Mouse (Mus musculus) intestine, embryonic 16.5 days (tissue): Measurements from ENCODE around the gene Chst12. TPM values are rescaled to one million over a fixed set of nuclear protein-coding genes. Genes with fewer than 3 reads are reported as not detected.
A peak's percentile ranks its signal among the peaks of the same experiment; 100 is the strongest.

Experiments used
- ATAC-seq: fragments of 200-750 bp; cut with Nextera tagmentation; 2 replicates; pipeline ENCODE4 v1.8.0; 2017; ENCODE audit warnings: moderate TSS enrichment, moderate library complexity
- H3K27ac ChIP-seq: fragments of 300-500 bp; sonication (generic); 2 replicates; pipeline ENCODE4 v1.5.1; 2014; ENCODE audit warnings: mild to moderate bottlenecking, low read length
- H3K27me3 ChIP-seq: fragments of 300-500 bp; sonication (generic); replicated peaks from 2 replicates; pipeline ENCODE4 v1.6.1; 2014; ENCODE audit warnings: low read length, control low read depth, mixed read lengths; ENCODE audit not compliant: control insufficient read depth, insufficient read depth
- H3K36me3 ChIP-seq: fragments of 300-500 bp; sonication (generic); 2 replicates; pipeline ENCODE4 v1.6.1; 2014; ENCODE audit warnings: low read length, control low read depth; ENCODE audit not compliant: control insufficient read depth, insufficient read depth
- H3K4me1 ChIP-seq: fragments of 300-500 bp; sonication (generic); 2 replicates; pipeline ENCODE4 v1.6.1; 2014; ENCODE audit warnings: low read length, control low read depth, mixed read lengths; ENCODE audit not compliant: control insufficient read depth, insufficient read depth
- H3K4me2 ChIP-seq: fragments of 300-500 bp; sonication (generic); 2 replicates; pipeline ENCODE4 v1.6.1; 2014; ENCODE audit warnings: low read depth, low read length, control low read depth
- H3K4me3 ChIP-seq: fragments of 300-500 bp; sonication (generic); 2 replicates; pipeline ENCODE4 v1.5.1; 2014; ENCODE audit warnings: mild to moderate bottlenecking, low read length
- H3K9ac ChIP-seq: fragments of 300-500 bp; sonication (generic); 2 replicates; pipeline ENCODE4 v1.6.1; 2014; ENCODE audit warnings: low read depth, low read length
- H3K9me3 ChIP-seq: fragments of 300-500 bp; sonication (generic); 2 replicates; pipeline ENCODE4 v1.6.1; 2016; ENCODE audit warnings: low read length, control low read depth; ENCODE audit not compliant: control insufficient read depth
- WGBS: fragments of 180-500 bp; shearing (Covaris S2); extraction: QIAGEN DNeasy Blood & Tissue Kit; methylation state at CpG from one replicate; pipeline ENCODE4 v1.1.7; 2014; 5-methylcytosine and 5-hydroxymethylcytosine counted together
- polyA plus RNA-seq: library from polyadenylated mRNA; unstranded; fragments of >200 nt; fragmentation: Nextera tagmentation; extraction: Ambion mirVana; gene quantifications from 2 replicates; pipeline ENCODE4 v1.2.1, GENCODE M21; 2015

The Chst12 gene
- polyA plus RNA-seq, 1 experiment from 2014 or later = 21.0 TPM

DNA sequence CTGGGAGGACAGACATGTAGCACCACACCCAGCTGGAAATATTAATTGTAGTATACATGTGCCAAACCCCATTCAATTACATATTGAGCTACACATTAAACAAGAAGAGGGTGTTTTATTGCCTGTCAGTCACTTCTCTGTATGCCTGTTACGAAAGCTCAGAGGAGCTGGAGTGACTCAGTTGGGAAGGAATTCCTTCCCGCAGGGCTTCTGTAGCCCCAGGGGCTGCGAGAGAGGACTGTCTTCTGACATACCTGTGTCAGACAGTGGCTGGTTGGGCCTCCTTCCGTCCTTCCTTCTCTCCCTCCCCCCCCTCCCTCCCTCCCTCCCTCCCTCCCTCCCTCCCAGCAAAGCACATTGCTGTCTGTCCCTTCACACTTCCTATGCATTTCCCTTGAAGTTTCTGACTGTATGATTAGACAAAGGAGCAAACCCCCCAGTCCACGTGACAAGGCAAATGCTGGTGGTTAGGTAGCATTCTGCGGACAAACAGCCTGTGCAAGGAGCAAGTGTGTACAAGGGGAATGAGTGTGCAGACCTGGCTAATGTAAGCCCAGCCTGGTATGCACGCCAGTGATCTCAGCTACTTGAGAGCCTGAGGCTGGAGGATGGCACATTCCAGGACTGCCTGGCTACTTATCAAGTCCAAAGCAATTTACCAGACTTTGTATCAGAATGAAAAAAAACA lies 9.6 kb downstream of the Chst12 start:
- H3K4me2 ChIP-seq = 0 out of 2 replicates have a peak overlapping the region, but pooled peaks have one; percentile 16
- H3K9me3 ChIP-seq = no peaks in the 10 kb centered on the region
- peak overlapping the region; percentile 28; the same call in 1 of the 2 replicates for H3K9ac ChIP-seq
- ATAC-seq = peak; percentile 89
- H3K36me3 ChIP-seq = no peaks in the 10 kb centered on the region
- H3K4me3 ChIP-seq = no peak overlapping the region
- H3K4me1 ChIP-seq = peaks cover 37% of the 10 kb centered on the region
- 22% methylated on average over 7 of the region's 7 CpGs for WGBS
- peak overlapping the region; percentile 57 for H3K27ac ChIP-seq
- H3K27me3 ChIP-seq = no peaks in the 10 kb centered on the region

DNA sequence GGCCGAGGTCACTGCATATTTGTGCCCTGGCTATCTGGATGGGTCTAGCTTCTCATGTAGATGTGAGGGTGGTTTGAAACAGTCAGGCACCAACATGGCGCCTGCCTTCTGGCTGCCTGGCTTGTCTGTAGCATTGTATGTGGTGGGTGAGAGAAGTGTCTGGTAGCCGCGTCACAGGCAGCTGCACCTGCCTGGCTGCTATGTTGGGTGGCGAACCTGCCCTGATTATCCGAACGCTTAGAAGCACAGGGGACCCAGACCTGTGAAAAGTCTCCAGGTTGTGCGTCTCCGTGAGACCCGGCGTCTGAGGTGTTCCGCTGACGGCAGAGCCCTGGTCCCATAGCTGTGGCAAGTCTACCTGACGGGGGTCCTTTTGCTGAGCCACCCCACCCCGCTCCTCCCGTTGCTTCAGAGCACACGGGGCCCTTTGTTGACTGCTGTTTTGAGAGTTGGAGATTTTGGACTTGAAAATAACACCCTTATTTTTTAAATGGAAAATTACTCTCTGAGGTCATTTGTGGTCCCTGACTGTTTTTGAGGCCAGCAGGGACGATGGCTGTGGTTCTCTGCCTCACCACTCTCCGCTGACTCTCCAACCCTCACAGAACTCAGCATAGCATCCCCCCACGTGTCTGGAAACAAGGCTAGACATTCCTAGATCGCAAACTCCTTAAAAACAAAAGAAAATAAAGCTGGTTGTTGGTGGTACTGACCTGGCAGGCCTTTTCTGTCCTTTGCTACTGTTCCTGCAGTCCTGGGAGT lies 12.0 kb downstream of the Chst12 start:
- Histone ChIP-seq H3K4me3 (no peak overlapping the region), H3K9ac (0 out of 2 replicates have a peak overlapping the region, but pooled peaks have one; percentile 19), H3K9me3 (no peaks in the 10 kb centered on the region), H3K27ac (peak overlapping the region; percentile 45), H3K27me3 (no peaks in the 10 kb centered on the region), H3K4me2 (no peak overlapping the region), H3K36me3 (no peaks in the 10 kb centered on the region), H3K4me1 (peaks cover 33% of the 10 kb centered on the region)
- 87% methylated on average over 21 of the region's 21 CpGs for WGBS
- no peak for ATAC-seq

DNA sequence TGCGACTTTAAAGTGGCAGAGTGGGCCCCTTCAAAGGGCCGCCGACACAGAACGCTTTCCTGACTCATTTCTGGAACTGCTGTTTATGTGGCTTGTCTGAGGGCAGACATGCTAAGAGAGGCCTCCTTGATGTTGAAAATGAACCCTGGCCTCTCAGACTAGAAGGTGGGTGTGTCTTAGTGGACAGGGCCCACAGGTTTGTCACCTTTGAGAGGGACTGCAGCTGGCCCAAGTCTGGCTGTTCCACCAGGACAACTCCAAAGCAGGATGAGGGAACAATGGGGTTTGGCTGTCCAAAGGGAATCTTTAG lies 12.5 kb downstream of the Chst12 start:
- H3K9me3 ChIP-seq = no peaks in the 10 kb centered on the region
- 35% methylated on average over 4 of the region's 4 CpGs for WGBS
- H3K27ac ChIP-seq = peak overlapping the region; percentile 45
- H3K9ac ChIP-seq = 0 out of 2 replicates have a peak overlapping the region, but pooled peaks have one; percentile 19
- H3K36me3 ChIP-seq = no peaks in the 10 kb centered on the region
- H3K4me1 ChIP-seq = peaks cover 33% of the 10 kb centered on the region
- ATAC-seq = peak; percentile 44
- H3K27me3 ChIP-seq = no peaks in the 10 kb centered on the region
- no peak overlapping the region for H3K4me3 ChIP-seq
- no peak overlapping the region for H3K4me2 ChIP-seq

DNA sequence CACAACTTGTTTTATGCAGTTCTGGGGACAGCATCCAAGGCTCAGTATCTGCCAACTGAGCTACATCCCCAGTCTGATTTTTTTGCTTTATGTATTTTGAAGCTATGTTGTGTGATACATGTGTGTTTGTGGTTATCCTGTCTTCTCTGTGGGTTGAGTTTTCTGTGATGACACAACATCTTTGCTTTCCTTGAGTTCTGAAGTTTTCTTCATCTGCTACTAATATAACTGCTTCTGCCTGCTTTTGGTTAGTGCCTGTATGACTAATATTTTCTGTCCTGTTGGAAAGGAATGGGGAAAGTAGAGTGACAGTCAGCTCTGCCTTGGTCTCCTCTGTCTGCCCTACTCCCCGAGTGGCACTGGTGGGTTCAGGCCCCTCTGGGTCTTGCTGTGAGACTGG lies 15.8 kb downstream of the Chst12 start:
- no peak for ATAC-seq
- 71% methylated on average over 1 of the region's 1 CpGs for WGBS

DNA sequence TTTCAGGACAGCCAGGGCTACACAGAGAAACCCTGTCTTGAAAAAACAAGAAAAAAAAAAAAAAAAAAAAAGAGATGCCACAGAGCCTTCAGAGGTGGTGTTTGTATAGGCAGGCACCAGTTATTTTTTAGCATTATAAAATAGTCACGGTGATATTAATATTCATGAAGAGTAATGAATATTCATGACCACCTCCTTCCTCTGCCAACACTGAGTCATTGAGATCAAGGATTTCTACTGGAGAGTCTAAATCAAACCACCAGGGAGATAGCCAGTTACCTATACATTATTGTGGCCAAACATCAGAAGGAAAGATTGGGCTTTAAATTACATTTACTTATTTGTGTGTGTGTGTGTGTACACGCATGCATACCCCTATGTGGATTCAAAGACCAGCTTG lies 21.4 kb downstream of the Chst12 start:
- Histone ChIP-seq H3K4me2 (no peak overlapping the region), H3K36me3 (peaks cover 19% of the 10 kb centered on the region), H3K9ac (no peak overlapping the region), H3K27ac (no peak overlapping the region), H3K27me3 (no peaks in the 10 kb centered on the region), H3K4me3 (no peak overlapping the region), H3K4me1 (no peaks in the 10 kb centered on the region), H3K9me3 (no peaks in the 10 kb centered on the region)
- no peak for ATAC-seq
- WGBS = 88% methylated on average over 2 of the region's 2 CpGs

More for the DNA sequence above, 15.8 kb downstream of the Chst12 start:
- H3K9me3 ChIP-seq = no peaks in the 10 kb centered on the region
- peaks cover 13% of the 10 kb centered on the region for H3K36me3 ChIP-seq
- H3K27ac ChIP-seq = no peak overlapping the region
- H3K4me1 ChIP-seq = peaks cover 14% of the 10 kb centered on the region
- no peak overlapping the region for H3K4me3 ChIP-seq
- H3K4me2 ChIP-seq = no peak overlapping the region
- H3K9ac ChIP-seq = no peak overlapping the region
- H3K27me3 ChIP-seq = no peaks in the 10 kb centered on the region

DNA sequence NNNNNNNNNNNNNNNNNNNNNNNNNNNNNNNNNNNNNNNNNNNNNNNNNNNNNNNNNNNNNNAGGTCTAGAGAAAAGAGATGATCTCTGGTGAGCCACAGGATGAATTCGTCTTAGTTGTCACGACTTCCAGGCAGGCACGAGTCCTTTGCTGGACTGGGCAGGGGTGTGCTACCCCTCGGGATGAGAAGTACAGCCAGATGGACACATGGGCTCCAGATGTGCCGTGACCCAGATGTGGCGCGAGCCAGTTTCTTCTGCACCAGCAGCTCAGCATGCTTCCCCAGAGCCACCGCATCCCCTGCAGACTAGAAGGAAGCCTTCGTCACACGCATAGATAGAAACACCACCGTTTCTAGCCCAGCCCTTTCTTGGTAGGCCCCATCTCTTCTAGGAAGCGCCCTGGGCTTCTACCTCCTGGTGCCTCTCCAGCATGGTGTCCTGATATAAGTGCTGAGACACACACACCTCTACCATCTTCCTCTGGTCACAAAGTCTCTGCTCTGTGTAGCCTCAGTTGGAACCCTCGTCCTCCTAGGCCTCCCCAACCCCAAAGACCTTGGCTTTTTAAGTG lies 32.8 kb downstream of the Chst12 start:
- H3K27me3 ChIP-seq = no peaks in the 10 kb centered on the region
- 72% methylated on average over 13 of the region's 13 CpGs for WGBS
- no peak overlapping the region for H3K27ac ChIP-seq
- H3K36me3 ChIP-seq = no peaks in the 10 kb centered on the region
- H3K9ac ChIP-seq = no peak overlapping the region
- ATAC-seq = no peak
- H3K9me3 ChIP-seq = no peaks in the 10 kb centered on the region
- no peak overlapping the region for H3K4me3 ChIP-seq
- H3K4me1 ChIP-seq = no peaks in the 10 kb centered on the region
- H3K4me2 ChIP-seq = no peak overlapping the region

DNA sequence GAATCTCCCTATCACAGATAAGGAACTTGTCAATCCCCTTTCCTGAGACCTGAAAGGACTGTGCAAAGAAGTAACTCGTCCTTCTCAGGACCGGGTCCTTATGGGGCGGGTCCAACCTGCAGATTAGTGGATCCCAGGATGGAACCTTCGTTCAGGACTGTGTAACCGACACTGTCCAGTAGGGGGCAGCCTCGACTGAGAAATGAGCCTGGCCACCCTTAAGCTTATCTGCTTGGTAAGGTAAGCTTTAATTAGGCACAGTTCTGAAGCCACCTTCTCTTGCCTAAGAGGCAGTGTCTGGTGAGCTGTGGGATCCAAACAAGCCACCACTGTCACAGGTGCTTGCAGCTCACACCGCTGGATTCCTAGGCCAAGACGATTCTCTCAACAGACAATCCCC lies 34.8 kb downstream of the Chst12 start:
- Histone ChIP-seq H3K27me3 (no peaks in the 10 kb centered on the region), H3K4me1 (no peaks in the 10 kb centered on the region), H3K9ac (no peak overlapping the region), H3K4me3 (no peak overlapping the region), H3K27ac (no peak overlapping the region), H3K4me2 (no peak overlapping the region), H3K9me3 (no peaks in the 10 kb centered on the region), H3K36me3 (no peaks in the 10 kb centered on the region)
- 14% methylated on average over 8 of the region's 8 CpGs for WGBS
- peak; percentile 60 for ATAC-seq

DNA sequence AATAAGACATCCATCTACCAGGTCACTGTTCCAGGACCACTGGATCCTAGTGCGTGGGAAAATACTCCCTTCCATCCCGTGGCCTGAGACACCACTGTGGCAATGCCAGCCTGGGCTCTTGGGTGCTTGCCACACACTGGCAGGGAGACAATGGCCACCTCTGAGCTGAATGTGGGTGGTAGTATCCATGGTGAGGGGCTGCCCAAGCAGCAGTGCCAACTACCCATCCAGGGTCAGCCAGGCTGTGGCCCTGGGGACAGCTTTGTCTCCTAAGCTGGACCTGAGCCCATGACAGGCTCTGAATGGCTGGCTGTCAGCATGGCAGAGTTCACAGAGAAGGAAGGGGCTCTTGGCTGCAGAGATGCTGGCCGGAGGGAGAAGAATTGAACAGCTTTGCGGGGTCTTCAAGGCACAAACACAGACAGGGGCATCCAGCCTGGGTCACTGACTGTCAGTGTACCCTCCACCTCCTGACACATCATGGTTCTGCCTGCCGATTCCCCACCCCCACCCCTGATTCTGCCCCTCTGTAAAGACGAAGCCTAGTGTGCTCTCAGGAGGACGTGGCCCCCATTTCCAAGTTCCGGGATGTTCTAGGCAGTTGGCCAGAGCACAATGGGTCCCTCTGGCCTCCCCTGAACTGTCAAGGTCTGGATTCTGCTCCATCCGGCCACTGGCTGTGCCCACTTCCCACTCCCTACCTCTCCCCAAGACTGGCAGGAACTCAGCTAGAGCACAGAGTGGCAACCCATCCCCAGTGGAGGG lies 37.6 kb downstream of the Chst12 start:
- Histone ChIP-seq H3K9me3 (no peaks in the 10 kb centered on the region), H3K36me3 (no peaks in the 10 kb centered on the region), H3K4me2 (no peak overlapping the region), H3K27ac (no peak overlapping the region), H3K27me3 (no peaks in the 10 kb centered on the region), H3K4me3 (no peak overlapping the region), H3K4me1 (no peaks in the 10 kb centered on the region), H3K9ac (no peak overlapping the region)
- 64% methylated on average over 9 of the region's 9 CpGs for WGBS
- ATAC-seq = no peak

DNA sequence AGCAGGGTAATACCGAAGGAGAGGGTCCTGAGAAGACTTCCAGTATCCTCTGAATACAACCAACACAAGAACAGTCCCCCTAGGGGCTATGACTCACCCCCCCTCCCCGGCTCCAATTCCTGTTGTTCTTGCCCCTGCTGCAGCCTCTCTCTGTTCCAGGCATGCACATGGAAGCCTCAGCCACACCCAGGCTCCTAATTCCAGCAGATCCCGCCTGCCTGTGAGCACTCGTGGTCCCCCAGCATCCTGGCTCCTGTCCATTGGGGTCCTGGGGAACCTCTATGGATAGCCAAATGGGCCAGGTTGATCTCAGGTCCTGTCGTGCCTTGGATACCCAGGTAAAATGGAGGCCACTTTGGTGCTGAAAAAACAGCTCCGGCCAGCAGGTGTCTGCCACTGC lies 40.3 kb downstream of the Chst12 start:
- Histone ChIP-seq H3K27ac (no peak overlapping the region), H3K27me3 (no peaks in the 10 kb centered on the region), H3K36me3 (no peaks in the 10 kb centered on the region), H3K4me2 (no peak overlapping the region), H3K4me1 (0 out of 2 replicates have a peak, but pooled peaks cover 3% of the 10 kb centered on the region), H3K9ac (no peak overlapping the region), H3K9me3 (no peaks in the 10 kb centered on the region), H3K4me3 (no peak overlapping the region)
- no peak for ATAC-seq
- WGBS = 38% methylated on average over 6 of the region's 6 CpGs
